Mouse (Mus musculus) stomach, postnatal 0 days (tissue): Measurements from ENCODE around the gene Ngp.

Source experiments
- CTCF ChIP-seq: IDR thresholded peaks from 2 replicates; pipeline ENCODE4 v1.5.1; 2016; ENCODE audit warnings: antibody characterized with exemption, low read depth, mild to moderate bottlenecking, moderate library complexity
- EP300 ChIP-seq: optimal IDR thresholded peaks from 2 replicates; pipeline ENCODE3; 2016; ENCODE audit warnings: antibody characterized with exemption

DNA sequence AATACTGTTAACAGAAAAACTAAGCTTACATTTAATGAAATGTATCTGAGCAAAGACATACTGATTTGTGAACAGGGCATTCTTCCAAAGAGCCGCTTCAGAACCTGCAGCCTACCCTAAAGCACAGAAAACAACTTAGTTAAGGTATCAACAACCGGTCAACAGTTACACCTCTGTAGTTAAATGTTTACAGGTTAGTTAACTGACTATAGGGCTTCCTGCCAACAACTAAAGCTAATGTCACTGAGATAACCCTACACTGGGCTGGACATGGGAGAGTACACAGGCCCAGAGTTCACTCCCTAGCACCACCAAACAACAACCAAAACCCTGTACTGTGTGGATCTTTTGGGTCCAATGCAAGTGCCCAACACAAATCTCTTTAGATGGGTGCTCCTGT, 16.8 kb upstream of the Ngp start:
- TF ChIP-seq CTCF, result no peak
- no peak for TF ChIP-seq EP300
